Mouse (Mus musculus): ENCODE measurements around the gene Gm26897. TPM values are rescaled to one million over a fixed set of nuclear protein-coding genes. Genes with fewer than 3 reads are reported as not detected.

Gene Gm26897
- polyA plus RNA-seq, 1 experiment from 2014 or later = not detected

- ATAC-seq (ENCODE audit: low FRiP score, low TSS enrichment) = no peak
- Histone ChIP-seq H3K36me3 (ENCODE audit: insufficient read depth, low read length) (no peaks in the 10 kb centered on the region), H3K4me3 (ENCODE audit: low read length) (no peak overlapping the region), H3K4me2 (replicated peaks; ENCODE audit: low read depth, low read length) (no peak overlapping the region), H3K9ac (replicated peaks; ENCODE audit: low read length) (no peak overlapping the region), H3K4me1 (ENCODE audit: insufficient read depth, low read length) (no peaks in the 10 kb centered on the region), H3K27me3 (ENCODE audit: insufficient read depth, low read length) (peaks cover 17% of the 10 kb centered on the region; the same call in 1 of the 2 replicates), H3K9me3 (ENCODE audit: low read length) (no peaks in the 10 kb centered on the region), H3K27ac (ENCODE audit: low read length) (no peak overlapping the region)
- 59% methylated on average over 3 of the region's 3 CpGs for WGBS
Observed at GRCm38 (mm10) chr5:111719018-111719417, 14.7 kb upstream of the Gm26897 start.

DNA sequence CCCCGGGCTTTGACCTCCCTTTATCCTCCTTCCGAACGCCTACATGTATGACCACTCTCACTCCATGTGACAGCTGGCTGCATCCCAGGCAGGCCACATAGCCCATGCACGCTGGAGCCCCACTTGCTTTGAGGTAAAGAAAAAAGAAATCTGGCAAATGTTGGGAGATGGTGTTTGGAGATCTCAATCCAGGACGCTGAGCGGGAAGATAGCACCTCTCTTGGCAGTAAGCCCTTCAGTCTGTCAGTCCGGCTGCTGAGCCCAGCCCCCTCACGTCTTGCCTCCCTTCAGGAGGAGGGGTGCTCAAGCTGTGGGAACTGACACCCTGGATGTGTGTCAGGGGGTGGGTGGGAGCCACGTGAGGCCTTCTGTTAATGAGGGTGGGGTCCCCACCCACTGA, 13.0 kb upstream of the Gm26897 start:
- no peaks in the 10 kb centered on the region for H3K9me3 ChIP-seq (ENCODE audit: low read length)
- no peaks in the 10 kb centered on the region for H3K36me3 ChIP-seq (ENCODE audit: insufficient read depth, low read length)
- no peak overlapping the region for H3K27ac ChIP-seq (ENCODE audit: low read length)
- ATAC-seq (ENCODE audit: low FRiP score, low TSS enrichment) = no peak
- H3K4me1 ChIP-seq (ENCODE audit: insufficient read depth, low read length) = peaks cover 11% of the 10 kb centered on the region
- 48% methylated on average over 9 of the region's 9 CpGs for WGBS
- peaks cover 17% of the 10 kb centered on the region for H3K27me3 ChIP-seq (ENCODE audit: insufficient read depth, low read length)
- H3K4me3 ChIP-seq (ENCODE audit: low read length) = no peak overlapping the region
- H3K4me2 ChIP-seq (replicated peaks; ENCODE audit: low read depth, low read length) = no peak overlapping the region
- no peak overlapping the region for H3K9ac ChIP-seq (replicated peaks; ENCODE audit: low read length)

DNA sequence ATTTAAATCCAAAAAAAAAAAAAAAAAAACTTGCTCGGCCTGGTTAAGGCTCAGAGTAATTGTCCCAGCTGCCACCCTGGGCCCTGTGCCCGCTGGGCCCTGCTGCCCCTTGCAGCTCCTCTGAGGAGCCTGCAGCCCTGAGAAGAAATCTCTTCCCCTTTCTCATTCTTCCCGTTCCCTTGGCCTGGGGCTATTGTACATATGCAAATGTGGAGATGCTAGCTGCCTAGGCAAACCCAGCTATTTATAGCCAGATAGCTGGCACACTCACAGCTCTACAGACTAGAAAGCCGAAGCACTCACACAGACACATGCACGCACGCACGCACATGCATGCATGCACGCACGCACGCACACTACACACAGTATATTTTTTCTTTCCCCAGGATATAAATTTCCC, 9.0 kb upstream of the Gm26897 start:
- Histone ChIP-seq H3K4me2 (replicated peaks; ENCODE audit: low read depth, low read length) (no peak overlapping the region), H3K27ac (ENCODE audit: low read length) (no peak overlapping the region), H3K36me3 (ENCODE audit: insufficient read depth, low read length) (no peaks in the 10 kb centered on the region), H3K27me3 (ENCODE audit: insufficient read depth, low read length) (peaks cover 16% of the 10 kb centered on the region), H3K9ac (replicated peaks; ENCODE audit: low read length) (no peak overlapping the region), H3K9me3 (ENCODE audit: low read length) (peaks cover 7% of the 10 kb centered on the region; the same call in 1 of the 2 replicates), H3K4me3 (ENCODE audit: low read length) (no peak overlapping the region), H3K4me1 (ENCODE audit: insufficient read depth, low read length) (peaks cover 14% of the 10 kb centered on the region)
- 0 out of 2 replicates have a peak, but pooled peaks have one; percentile 51 for ATAC-seq (ENCODE audit: low FRiP score, low TSS enrichment)
- WGBS = 35% methylated on average over 10 of the region's 10 CpGs

DNA sequence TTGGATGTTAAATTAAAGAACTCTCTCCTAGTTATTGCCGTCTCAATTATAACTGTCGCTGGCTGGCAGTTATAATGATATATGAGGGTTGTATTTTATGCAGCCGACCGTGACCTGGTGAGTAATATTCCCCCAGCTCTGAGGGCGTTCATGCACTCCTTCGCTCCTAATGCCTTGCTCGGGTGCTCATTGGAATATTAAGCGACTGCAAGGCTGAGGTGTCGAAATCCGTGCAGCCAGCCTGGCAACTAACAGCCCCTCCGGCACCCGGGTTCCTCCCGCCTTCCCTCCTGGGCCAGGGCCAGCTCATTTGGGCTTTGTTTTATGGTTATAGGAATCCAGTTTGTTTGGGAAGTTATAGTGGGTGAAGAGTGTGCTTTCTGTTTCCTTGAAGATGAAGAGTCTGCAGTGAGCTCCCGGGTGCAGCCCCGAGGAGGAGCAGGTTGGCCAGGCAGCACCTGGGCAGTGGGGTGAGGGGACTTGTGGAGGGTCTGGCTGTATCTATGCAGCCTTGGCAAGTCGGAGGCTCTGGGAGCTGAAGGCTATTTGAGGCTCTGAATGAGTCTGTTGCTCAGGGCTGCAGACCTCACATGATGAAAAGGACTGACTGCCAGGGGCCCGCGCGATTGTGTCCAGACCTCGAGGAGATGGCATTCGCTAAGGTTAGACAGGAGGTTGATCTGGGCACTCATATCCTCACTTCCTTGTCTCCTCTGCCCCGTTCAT, 8.4 kb upstream of the Gm26897 start:
- H3K36me3 ChIP-seq (ENCODE audit: insufficient read depth, low read length) = no peaks in the 10 kb centered on the region
- 25% methylated on average over 22 of the region's 22 CpGs for WGBS
- no peak for ATAC-seq (ENCODE audit: low FRiP score, low TSS enrichment)
- H3K9me3 ChIP-seq (ENCODE audit: low read length) = peaks cover 7% of the 10 kb centered on the region; the same call in 1 of the 2 replicates
- H3K4me3 ChIP-seq (ENCODE audit: low read length) = no peak overlapping the region
- peaks cover 14% of the 10 kb centered on the region for H3K4me1 ChIP-seq (ENCODE audit: insufficient read depth, low read length)
- H3K27me3 ChIP-seq (ENCODE audit: insufficient read depth, low read length) = peaks cover 16% of the 10 kb centered on the region
- no peak overlapping the region; the same call in 1 of the 2 replicates for H3K9ac ChIP-seq (replicated peaks; ENCODE audit: low read length)
- H3K27ac ChIP-seq (ENCODE audit: low read length) = no peak overlapping the region
- H3K4me2 ChIP-seq (replicated peaks; ENCODE audit: low read depth, low read length) = peak overlapping the region; percentile 26

GRCm38 (mm10) chr5:111728411-111728810, 5.3 kb upstream of the Gm26897 start:
- H3K9ac ChIP-seq (replicated peaks; ENCODE audit: low read length) = no peak overlapping the region
- H3K36me3 ChIP-seq (ENCODE audit: insufficient read depth, low read length) = no peaks in the 10 kb centered on the region
- H3K4me2 ChIP-seq (replicated peaks; ENCODE audit: low read depth, low read length) = no peak overlapping the region
- no peak for ATAC-seq (ENCODE audit: low FRiP score, low TSS enrichment)
- WGBS = 87% methylated on average over 4 of the region's 4 CpGs
- no peak overlapping the region for H3K27ac ChIP-seq (ENCODE audit: low read length)
- peaks cover 19% of the 10 kb centered on the region for H3K4me1 ChIP-seq (ENCODE audit: insufficient read depth, low read length)
- H3K27me3 ChIP-seq (ENCODE audit: insufficient read depth, low read length) = peaks cover 10% of the 10 kb centered on the region; the same call in 1 of the 2 replicates
- H3K9me3 ChIP-seq (ENCODE audit: low read length) = peaks cover 7% of the 10 kb centered on the region; the same call in 1 of the 2 replicates
- H3K4me3 ChIP-seq (ENCODE audit: low read length) = no peak overlapping the region

GRCm38 (mm10) chr5:111730560-111731167, 3.1 kb upstream of the Gm26897 start:
- Histone ChIP-seq H3K4me3 (ENCODE audit: low read length) (no peak overlapping the region), H3K4me1 (ENCODE audit: insufficient read depth, low read length) (peaks cover 9% of the 10 kb centered on the region), H3K27me3 (ENCODE audit: insufficient read depth, low read length) (0 out of 2 replicates have a peak, but pooled peaks cover 7% of the 10 kb centered on the region), H3K27ac (ENCODE audit: low read length) (no peak overlapping the region), H3K36me3 (ENCODE audit: insufficient read depth, low read length) (no peaks in the 10 kb centered on the region), H3K4me2 (replicated peaks; ENCODE audit: low read depth, low read length) (peak overlapping the region; percentile 10; the same call in 1 of the 2 replicates), H3K9me3 (ENCODE audit: low read length) (peaks cover 7% of the 10 kb centered on the region; the same call in 1 of the 2 replicates), H3K9ac (replicated peaks; ENCODE audit: low read length) (no peak overlapping the region)
- 6% methylated on average over 16 of the region's 16 CpGs for WGBS
- ATAC-seq (ENCODE audit: low FRiP score, low TSS enrichment) = peak; percentile 56; the same call in 1 of the 2 replicates

GRCm38 (mm10) chr5:111732194-111732593, 1.5 kb upstream of the Gm26897 start:
- WGBS = 52% methylated on average over 2 of the region's 2 CpGs
- no peak for ATAC-seq (ENCODE audit: low FRiP score, low TSS enrichment)
- H3K9me3 ChIP-seq (ENCODE audit: low read length) = peaks cover 7% of the 10 kb centered on the region; the same call in 1 of the 2 replicates
- no peak overlapping the region for H3K4me2 ChIP-seq (replicated peaks; ENCODE audit: low read depth, low read length)
- H3K9ac ChIP-seq (replicated peaks; ENCODE audit: low read length) = no peak overlapping the region
- 0 out of 2 replicates have a peak, but pooled peaks cover 6% of the 10 kb centered on the region for H3K27me3 ChIP-seq (ENCODE audit: insufficient read depth, low read length)
- H3K36me3 ChIP-seq (ENCODE audit: insufficient read depth, low read length) = no peaks in the 10 kb centered on the region
- H3K4me1 ChIP-seq (ENCODE audit: insufficient read depth, low read length) = peaks cover 5% of the 10 kb centered on the region
- H3K4me3 ChIP-seq (ENCODE audit: low read length) = no peak overlapping the region
- H3K27ac ChIP-seq (ENCODE audit: low read length) = no peak overlapping the region

GRCm38 (mm10) chr5:111739480-111739879, 5.8 kb downstream of the Gm26897 start:
- Histone ChIP-seq H3K27me3 (ENCODE audit: insufficient read depth, low read length) (peaks cover 46% of the 10 kb centered on the region), H3K4me1 (ENCODE audit: insufficient read depth, low read length) (peaks cover 14% of the 10 kb centered on the region), H3K4me3 (ENCODE audit: low read length) (no peak overlapping the region), H3K4me2 (replicated peaks; ENCODE audit: low read depth, low read length) (no peak overlapping the region), H3K27ac (ENCODE audit: low read length) (no peak overlapping the region), H3K9ac (replicated peaks; ENCODE audit: low read length) (no peak overlapping the region), H3K9me3 (ENCODE audit: low read length) (no peaks in the 10 kb centered on the region), H3K36me3 (ENCODE audit: insufficient read depth, low read length) (no peaks in the 10 kb centered on the region)
- WGBS = 75% methylated on average over 6 of the region's 6 CpGs
- no peak for ATAC-seq (ENCODE audit: low FRiP score, low TSS enrichment)

DNA sequence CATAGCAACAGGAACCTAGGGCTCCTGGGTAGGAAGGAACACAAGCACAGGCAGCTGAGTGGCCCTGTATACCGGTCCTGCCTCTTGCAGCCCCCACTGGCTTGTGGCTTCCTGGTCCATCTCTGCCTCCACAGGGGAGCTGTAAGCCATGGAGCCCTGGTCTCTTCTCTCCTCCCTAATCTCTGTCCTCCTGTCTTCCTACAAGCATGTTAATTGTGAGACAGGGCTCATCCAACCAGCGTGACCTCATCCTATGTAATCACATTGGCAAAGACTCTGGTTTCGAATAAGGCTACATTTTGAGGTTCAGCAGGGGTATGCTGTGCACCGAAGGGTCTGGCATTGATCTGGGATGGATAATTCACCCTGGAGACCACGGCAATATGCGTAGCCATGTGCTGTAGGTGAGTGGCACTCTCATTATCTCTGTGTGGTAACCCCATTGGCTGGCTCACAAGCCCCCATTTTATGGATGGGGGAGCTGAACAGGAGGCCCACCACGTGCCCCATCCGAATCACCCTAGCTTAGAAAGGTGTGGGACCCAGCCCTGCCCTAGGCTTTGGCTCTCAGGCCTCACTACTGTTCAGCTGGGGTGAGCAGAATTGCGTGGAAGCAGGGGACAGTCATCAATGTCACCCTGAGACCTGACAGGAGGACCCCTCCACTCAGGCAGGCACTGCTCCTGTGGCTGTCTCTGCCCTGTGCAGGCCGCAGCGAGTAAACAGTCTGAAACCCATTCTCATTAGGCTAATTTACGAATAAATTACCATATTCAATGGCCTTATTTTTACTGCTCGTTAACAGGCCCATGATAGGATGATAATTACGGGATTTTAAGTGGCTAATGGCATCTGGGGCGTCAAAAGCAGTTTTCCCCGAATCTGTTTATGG, 6.9 kb downstream of the Gm26897 start:
- Histone ChIP-seq H3K36me3 (ENCODE audit: insufficient read depth, low read length) (no peaks in the 10 kb centered on the region), H3K4me2 (replicated peaks; ENCODE audit: low read depth, low read length) (no peak overlapping the region), H3K4me3 (ENCODE audit: low read length) (no peak overlapping the region), H3K27me3 (ENCODE audit: insufficient read depth, low read length) (peaks cover 48% of the 10 kb centered on the region), H3K27ac (ENCODE audit: low read length) (no peak overlapping the region), H3K9ac (replicated peaks; ENCODE audit: low read length) (no peak overlapping the region), H3K9me3 (ENCODE audit: low read length) (no peaks in the 10 kb centered on the region), H3K4me1 (ENCODE audit: insufficient read depth, low read length) (peaks cover 14% of the 10 kb centered on the region)
- no peak for ATAC-seq (ENCODE audit: low FRiP score, low TSS enrichment)
- 46% methylated on average over 16 of the region's 16 CpGs for WGBS

Measured in kidney, embryonic 16.5 days (tissue).